Mouse (Mus musculus): ENCODE data around the gene Gm26741.

- no peak for TF ChIP-seq CTCF (conservative IDR thresholded peaks at IDR 0.05; ENCODE audit: low read length)
- no peak for TF ChIP-seq NANOG (IDR thresholded peaks at IDR 0.05; ENCODE audit: borderline replicate concordance, low read length)
- no peak for TF ChIP-seq POU5F1 (IDR thresholded peaks at IDR 0.05; ENCODE audit: borderline replicate concordance, low read length)
These were observed 1.7 kb downstream of the Gm26741 start for GRCm38 (mm10) chr10:52360241-52360735.

Measured in E14TG2a.4 (cell line).